Mouse (Mus musculus): Measurements from ENCODE around the gene Arl15. TPM values are rescaled to one million over a fixed set of nuclear protein-coding genes. Genes with fewer than 3 reads are reported as not detected.

Gene Arl15
- polyA plus RNA-seq (2015; fragmentation: Nextera tagmentation; extraction: Ambion mirVana): 17.4 and 19.5 TPM in 2 replicates

GRCm38 (mm10) chr13:113794039-113794704, at the start of gene Arl15:
Gene Arl15, plus strand, starts transcription at chr13:113794505.
- H3K4me1 ChIP-seq: peaks cover 24% of the 10 kb centered on the region
- peak within 1 kb of the TSS; percentile 66 for H3K4me2 ChIP-seq (replicated peaks)
- no peaks in the 10 kb centered on the region for H3K36me3 ChIP-seq
- peak within 1 kb of the TSS; percentile 59 for H3K4me3 ChIP-seq
- ATAC-seq (replicated peaks): peak; percentile 98
- no peaks in the 10 kb centered on the region for H3K27me3 ChIP-seq
- peak within 1 kb of the TSS; percentile 89 for H3K9ac ChIP-seq (replicated peaks)
- H3K27ac ChIP-seq (replicated peaks): peak within 1 kb of the TSS; percentile 93
- no peaks in the 10 kb centered on the region for H3K9me3 ChIP-seq
- WGBS: under 1% methylated on average over 49 of the region's 49 CpGs

DNA sequence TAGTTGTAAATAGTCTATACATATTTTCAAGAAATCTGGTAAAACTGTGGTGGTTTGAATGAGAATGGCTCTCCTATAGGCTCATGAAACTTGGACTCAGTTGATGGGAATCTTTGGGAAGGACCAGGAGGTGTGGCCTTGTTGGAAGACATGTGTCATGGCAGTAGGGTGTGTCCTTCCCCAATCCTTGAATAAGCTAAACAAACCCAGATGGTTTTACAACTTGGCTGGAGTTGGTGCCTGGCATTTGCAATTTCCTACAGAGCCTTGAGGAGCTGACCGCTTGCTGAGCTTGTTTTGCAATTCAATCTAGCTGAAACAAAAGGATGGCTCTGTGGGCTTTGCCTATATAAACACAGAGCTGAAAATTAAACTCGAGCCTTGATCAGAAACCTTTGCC, 49.0 kb upstream of the Arl15 start:
- no peak for ATAC-seq (replicated peaks)
- 55% methylated on average over 2 of the region's 2 CpGs for WGBS
- H3K9me3 ChIP-seq: no peaks in the 10 kb centered on the region
- no peaks in the 10 kb centered on the region for H3K36me3 ChIP-seq
- no peaks in the 10 kb centered on the region for H3K4me1 ChIP-seq
- no peak overlapping the region for H3K4me3 ChIP-seq
- no peak overlapping the region for H3K27ac ChIP-seq (replicated peaks)
- no peak overlapping the region for H3K9ac ChIP-seq (replicated peaks)
- H3K27me3 ChIP-seq: no peaks in the 10 kb centered on the region
- H3K4me2 ChIP-seq (replicated peaks): no peak overlapping the region

GRCm38 (mm10) chr13:113750766-113751165, 43.5 kb upstream of the Arl15 start:
- Histone ChIP-seq H3K27ac (replicated peaks) (no peak overlapping the region), H3K36me3 (no peaks in the 10 kb centered on the region), H3K4me1 (no peaks in the 10 kb centered on the region), H3K27me3 (no peaks in the 10 kb centered on the region), H3K9ac (replicated peaks) (no peak overlapping the region), H3K9me3 (no peaks in the 10 kb centered on the region), H3K4me3 (no peak overlapping the region), H3K4me2 (replicated peaks) (no peak overlapping the region)
- ATAC-seq (replicated peaks): no peak
- WGBS: 78% methylated on average over 5 of the region's 5 CpGs

GRCm38 (mm10) chr13:113754731-113755689, 39.3 kb upstream of the Arl15 start:
- H3K4me2 ChIP-seq (replicated peaks): no peak overlapping the region
- WGBS: 69% methylated on average over 9 of the region's 9 CpGs

DNA sequence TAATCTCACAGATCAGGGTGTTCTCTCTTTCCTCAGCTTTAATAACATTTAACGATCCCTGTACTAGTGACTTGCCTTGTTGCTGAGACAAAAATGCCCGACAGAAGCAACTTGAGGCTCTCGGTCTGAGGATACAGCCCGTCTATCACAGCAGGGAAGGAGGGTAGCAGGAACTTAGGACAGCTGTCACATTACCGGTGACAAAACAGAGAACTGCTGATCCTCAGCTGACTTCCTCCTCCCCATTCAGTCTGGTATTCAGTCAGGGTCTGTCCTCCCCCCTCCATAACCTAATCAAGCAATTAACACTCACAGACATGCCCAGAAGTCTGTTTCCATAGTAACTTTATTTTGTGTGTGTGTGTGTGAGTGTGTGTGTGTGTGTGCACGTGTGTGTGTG, 38.5 kb upstream of the Arl15 start:
- Histone ChIP-seq H3K9me3 (no peaks in the 10 kb centered on the region), H3K4me3 (no peak overlapping the region), H3K9ac (replicated peaks) (no peak overlapping the region), H3K4me1 (0 out of 2 replicates have a peak, but pooled peaks cover 3% of the 10 kb centered on the region), H3K27ac (replicated peaks) (no peak overlapping the region), H3K36me3 (no peaks in the 10 kb centered on the region), H3K27me3 (no peaks in the 10 kb centered on the region), H3K4me2 (replicated peaks) (no peak overlapping the region)
- WGBS: 21% methylated on average over 6 of the region's 6 CpGs
- ATAC-seq (replicated peaks): no peak; the same call in 1 of the 2 replicates

More at GRCm38 (mm10) chr13:113754731-113755689, 39.3 kb upstream of the Arl15 start:
- Histone ChIP-seq H3K9me3 (no peaks in the 10 kb centered on the region), H3K4me1 (0 out of 2 replicates have a peak, but pooled peaks cover 3% of the 10 kb centered on the region), H3K9ac (replicated peaks) (no peak overlapping the region), H3K27me3 (no peaks in the 10 kb centered on the region), H3K4me3 (no peak overlapping the region), H3K27ac (replicated peaks) (no peak overlapping the region), H3K36me3 (no peaks in the 10 kb centered on the region)
- no peak for ATAC-seq (replicated peaks)

DNA sequence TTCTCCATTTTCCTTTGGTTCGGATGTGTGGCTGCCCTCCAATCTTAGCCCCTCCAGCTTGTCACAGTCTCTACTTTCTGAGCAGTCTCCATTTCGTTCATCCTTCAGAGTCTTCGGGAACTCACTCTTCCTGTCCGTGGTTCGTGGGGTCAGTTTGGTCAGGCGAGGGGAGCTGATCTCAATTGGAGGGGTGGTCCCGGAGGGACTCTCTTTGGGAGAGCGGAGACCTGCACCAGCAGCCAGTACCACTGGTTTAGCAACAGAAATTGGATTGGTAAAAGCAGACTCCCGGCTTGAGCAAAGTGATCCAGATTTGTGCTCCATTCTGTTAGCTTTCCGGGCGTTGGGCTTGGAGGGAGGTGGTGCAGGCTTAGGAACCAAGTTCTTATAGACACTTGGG, 32.6 kb upstream of the Arl15 start:
- ATAC-seq (replicated peaks): no peak
- no peak overlapping the region for H3K4me3 ChIP-seq
- H3K27me3 ChIP-seq: no peaks in the 10 kb centered on the region
- no peak overlapping the region for H3K4me2 ChIP-seq (replicated peaks)
- 93% methylated on average over 11 of the region's 11 CpGs for WGBS
- H3K27ac ChIP-seq (replicated peaks): no peak overlapping the region
- H3K9me3 ChIP-seq: no peaks in the 10 kb centered on the region
- no peak overlapping the region for H3K9ac ChIP-seq (replicated peaks)
- peaks cover 5% of the 10 kb centered on the region; the same call in 1 of the 2 replicates for H3K4me1 ChIP-seq
- no peaks in the 10 kb centered on the region for H3K36me3 ChIP-seq

- peaks cover 5% of the 10 kb centered on the region; the same call in 1 of the 2 replicates for H3K4me1 ChIP-seq
- H3K27ac ChIP-seq (replicated peaks): no peak overlapping the region
- H3K9ac ChIP-seq (replicated peaks): no peak overlapping the region
- no peaks in the 10 kb centered on the region for H3K36me3 ChIP-seq
- H3K27me3 ChIP-seq: no peaks in the 10 kb centered on the region
- H3K9me3 ChIP-seq: no peaks in the 10 kb centered on the region
- H3K4me2 ChIP-seq (replicated peaks): no peak overlapping the region
- WGBS: 90% methylated on average over 14 of the region's 14 CpGs
- H3K4me3 ChIP-seq: no peak overlapping the region
- no peak for ATAC-seq (replicated peaks)
These were observed 31.4 kb upstream of the Arl15 start for GRCm38 (mm10) chr13:113762766-113763516.

- Histone ChIP-seq H3K4me1 (peaks cover 2% of the 10 kb centered on the region; the same call in 1 of the 2 replicates), H3K9me3 (no peaks in the 10 kb centered on the region), H3K4me2 (replicated peaks) (no peak overlapping the region), H3K27ac (replicated peaks) (no peak overlapping the region), H3K4me3 (no peak overlapping the region), H3K36me3 (no peaks in the 10 kb centered on the region), H3K9ac (replicated peaks) (no peak overlapping the region), H3K27me3 (no peaks in the 10 kb centered on the region)
- no peak for ATAC-seq (replicated peaks)
- 15% methylated on average over 3 of the region's 3 CpGs for WGBS
These were observed 28.9 kb upstream of the Arl15 start for GRCm38 (mm10) chr13:113765411-113765810.

DNA sequence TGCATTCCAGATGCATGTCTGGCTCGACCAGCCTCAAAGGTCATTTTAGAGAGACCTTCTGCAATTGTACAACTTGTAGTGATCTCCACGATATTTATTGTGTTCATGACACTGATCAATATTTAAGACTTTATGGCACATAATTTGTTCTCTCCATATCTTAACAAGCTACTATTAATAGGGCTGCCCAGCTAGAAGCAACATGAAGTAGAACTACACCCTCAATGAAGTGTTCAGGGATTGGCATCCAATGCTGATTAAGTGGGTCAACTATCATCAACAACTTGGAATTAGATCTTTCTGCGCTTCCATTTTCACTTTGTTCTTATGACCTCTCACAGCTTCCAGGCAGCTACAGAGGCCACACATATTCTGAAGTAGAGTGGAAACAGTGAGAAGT, 24.5 kb upstream of the Arl15 start:
- Histone ChIP-seq H3K27me3 (no peaks in the 10 kb centered on the region), H3K9ac (replicated peaks) (no peak overlapping the region), H3K4me1 (peaks cover 2% of the 10 kb centered on the region; the same call in 1 of the 2 replicates), H3K27ac (replicated peaks) (no peak overlapping the region), H3K4me3 (no peak overlapping the region), H3K9me3 (no peaks in the 10 kb centered on the region), H3K4me2 (replicated peaks) (no peak overlapping the region), H3K36me3 (no peaks in the 10 kb centered on the region)
- 96% methylated on average over 3 of the region's 3 CpGs for WGBS
- no peak for ATAC-seq (replicated peaks)

- no peak overlapping the region for H3K4me2 ChIP-seq (replicated peaks)
- WGBS: 94% methylated on average over 5 of the region's 5 CpGs
- H3K4me1 ChIP-seq: peaks cover 2% of the 10 kb centered on the region; the same call in 1 of the 2 replicates
- H3K9me3 ChIP-seq: no peaks in the 10 kb centered on the region
- H3K9ac ChIP-seq (replicated peaks): no peak overlapping the region
- no peak overlapping the region for H3K4me3 ChIP-seq
- H3K27ac ChIP-seq (replicated peaks): no peak overlapping the region
- no peaks in the 10 kb centered on the region for H3K27me3 ChIP-seq
- H3K36me3 ChIP-seq: no peaks in the 10 kb centered on the region
- ATAC-seq (replicated peaks): no peak
These were observed 24.0 kb upstream of the Arl15 start for GRCm38 (mm10) chr13:113770340-113770739.

DNA sequence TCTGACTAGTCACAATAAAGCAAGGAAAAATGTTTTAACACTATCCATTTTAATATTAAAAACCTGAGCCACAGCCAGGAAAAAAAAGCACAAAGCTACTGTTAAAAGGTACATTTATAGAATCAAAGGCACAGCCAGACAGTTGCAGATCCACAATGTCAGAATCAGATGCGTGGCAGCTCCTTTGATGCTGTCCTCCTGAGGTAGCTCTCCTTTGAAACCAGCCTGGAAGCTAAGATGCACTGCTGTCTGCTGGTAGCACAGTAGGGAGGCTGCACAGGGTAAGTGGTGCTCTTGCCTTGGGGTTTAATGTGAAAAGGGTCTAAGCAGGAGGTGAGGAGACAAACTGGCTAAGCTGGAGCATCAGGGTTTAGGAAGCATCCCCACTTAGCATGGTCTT, 23.0 kb upstream of the Arl15 start:
- ATAC-seq (replicated peaks): no peak
- no peak overlapping the region for H3K4me3 ChIP-seq
- no peak overlapping the region for H3K27ac ChIP-seq (replicated peaks)
- 17% methylated on average over 1 of the region's 1 CpGs for WGBS
- no peaks in the 10 kb centered on the region for H3K9me3 ChIP-seq
- H3K27me3 ChIP-seq: no peaks in the 10 kb centered on the region
- no peak overlapping the region for H3K4me2 ChIP-seq (replicated peaks)
- H3K36me3 ChIP-seq: no peaks in the 10 kb centered on the region
- no peaks in the 10 kb centered on the region for H3K4me1 ChIP-seq
- no peak overlapping the region for H3K9ac ChIP-seq (replicated peaks)
